Mouse (Mus musculus) testis, adult 2 months (tissue): ENCODE data around the gene Duoxa1.

Source experiments
- CTCF ChIP-seq: fragments of 200-500 bp; IDR thresholded peaks from 2 replicates; pipeline ENCODE4 v1.5.1; 2012; ENCODE audit warnings: low read depth, mild to moderate bottlenecking, inconsistent platforms, low read length, moderate library complexity; ENCODE audit not compliant: control insufficient read depth, insufficient read depth, insufficient replicate concordance
- POLR2A ChIP-seq: fragments of 200-500 bp; IDR thresholded peaks from 2 replicates; pipeline ENCODE4 v1.6.1; 2012; ENCODE audit warnings: low read depth, mild to moderate bottlenecking, inconsistent platforms, low read length, moderate library complexity; ENCODE audit not compliant: control insufficient read depth

DNA sequence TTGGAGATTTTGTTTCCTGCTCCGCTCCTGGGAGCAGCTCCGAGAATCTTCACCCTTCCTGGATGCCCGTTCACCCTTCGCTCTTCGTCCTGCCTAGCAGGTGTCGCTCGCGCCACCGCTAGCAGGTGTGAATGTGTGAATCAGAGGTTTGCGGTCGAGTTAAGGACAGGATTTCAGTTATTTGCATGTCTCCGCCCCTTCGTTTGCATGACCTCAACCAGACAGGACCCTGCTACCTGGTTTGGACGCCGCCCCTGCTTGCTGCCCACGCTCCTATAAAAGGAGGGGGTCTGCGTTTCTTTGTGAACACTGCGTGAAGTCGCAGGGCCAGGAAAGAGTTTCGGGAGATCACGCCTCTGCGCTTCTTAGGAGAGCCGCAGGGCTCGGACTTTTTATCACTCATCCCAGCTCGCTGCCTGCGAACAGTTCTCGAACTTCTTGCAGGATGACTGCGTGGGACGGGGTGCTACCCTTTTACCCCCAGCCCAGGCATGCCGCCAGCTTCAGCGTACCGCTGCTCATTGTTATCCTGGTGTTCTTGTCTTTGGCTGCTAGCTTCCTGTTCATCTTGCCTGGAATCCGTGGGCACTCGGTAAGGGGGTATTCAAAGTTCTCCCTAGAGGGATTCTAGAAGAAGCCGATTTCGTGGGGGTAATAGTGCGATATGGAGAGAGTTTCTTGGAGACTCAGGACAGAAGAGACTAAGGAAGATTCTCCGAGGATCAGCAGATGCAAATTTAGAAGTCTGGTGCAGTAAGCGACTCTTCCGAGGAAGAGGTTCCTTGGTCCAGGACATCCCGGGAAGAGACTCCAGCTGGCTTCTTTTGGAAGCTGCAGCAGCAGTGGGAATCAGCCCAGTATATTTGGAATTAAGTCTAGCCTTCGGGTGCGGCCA, 14.7 kb downstream of the Duoxa1 start, which contains the start of gene Duoxa2:
- no peak for TF ChIP-seq CTCF
- no peak for TF ChIP-seq POLR2A
